Mouse (Mus musculus): Measurements from ENCODE around the gene U90926. TPM values are rescaled to one million over a fixed set of nuclear protein-coding genes. Genes with fewer than 3 reads are reported as not detected.

The U90926 gene
- polyA plus RNA-seq, 1 experiment from 2014 or later, result not detected

GRCm38 (mm10) chr5:92188881-92189483 lies 26.2 kb downstream of the U90926 start:
- Histone ChIP-seq H3K4me3 (replicated peaks) (no peak overlapping the region), H3K4me1 (replicated peaks) (no peaks in the 10 kb centered on the region), H3K9me3 (peaks cover 8% of the 10 kb centered on the region), H3K36me3 (peaks cover 82% of the 10 kb centered on the region), H3K4me2 (no peak overlapping the region), H3K27me3 (no peaks in the 10 kb centered on the region), H3K9ac (replicated peaks) (no peak overlapping the region), H3K27ac (no peak overlapping the region)
- ATAC-seq (ENCODE audit: insufficient number of reproducible peaks, insufficient read depth, low FRiP score, low TSS enrichment, low read depth), result no peak
- WGBS, result 94% methylated on average over 7 of the region's 7 CpGs

- ATAC-seq (ENCODE audit: insufficient number of reproducible peaks, insufficient read depth, low FRiP score, low TSS enrichment, low read depth), result no peak
- Histone ChIP-seq H3K4me3 (replicated peaks) (no peak overlapping the region), H3K27me3 (no peaks in the 10 kb centered on the region), H3K4me1 (replicated peaks) (no peaks in the 10 kb centered on the region), H3K36me3 (peaks cover 80% of the 10 kb centered on the region), H3K9ac (replicated peaks) (no peak overlapping the region), H3K4me2 (no peak overlapping the region), H3K9me3 (peaks cover 1% of the 10 kb centered on the region; the same call in 1 of the 2 replicates), H3K27ac (no peak overlapping the region)
- WGBS, result 89% methylated on average over 8 of the region's 8 CpGs
These were observed 32.0 kb downstream of the U90926 start for GRCm38 (mm10) chr5:92183071-92183830.

DNA sequence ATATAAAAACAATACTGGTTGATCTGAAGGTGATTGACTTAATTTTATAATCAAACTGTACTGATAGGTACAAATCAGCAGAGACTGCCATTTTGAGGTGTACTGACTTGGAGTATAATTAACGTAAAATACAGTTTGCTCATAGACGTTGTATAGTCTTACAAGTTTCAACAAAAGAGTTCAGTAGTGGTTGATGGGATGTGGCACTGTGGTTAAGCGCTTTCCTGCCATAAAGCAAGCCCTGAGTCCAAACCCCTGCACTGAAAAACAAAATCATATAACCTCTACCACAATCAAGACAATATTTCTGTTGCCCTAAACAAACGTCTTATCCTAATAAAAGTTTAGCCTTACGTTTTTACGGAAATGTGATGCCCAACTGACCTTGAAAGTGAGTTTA lies 49.2 kb downstream of the U90926 start:
- 89% methylated on average over 6 of the region's 6 CpGs for WGBS
- H3K4me3 ChIP-seq (replicated peaks), result no peak overlapping the region
- ATAC-seq (ENCODE audit: insufficient number of reproducible peaks, insufficient read depth, low FRiP score, low TSS enrichment, low read depth), result no peak
- H3K9ac ChIP-seq (replicated peaks), result no peak overlapping the region
- no peaks in the 10 kb centered on the region for H3K27me3 ChIP-seq
- no peaks in the 10 kb centered on the region for H3K9me3 ChIP-seq
- no peak overlapping the region for H3K27ac ChIP-seq
- H3K36me3 ChIP-seq, result peaks cover 40% of the 10 kb centered on the region
- H3K4me2 ChIP-seq, result no peak overlapping the region
- H3K4me1 ChIP-seq (replicated peaks), result no peaks in the 10 kb centered on the region

Other genes with a start within 250 kb of the U90926 start
- not detected in 2 replicates for gene Odaph, start 227.9 kb downstream of the U90926 start, polyA plus RNA-seq (2016; fragmentation: Nextera tagmentation; extraction: Ambion mirVana)
- 0.29 and 0.36 TPM in 2 replicates for gene Cdkl2, start 171.5 kb downstream of the U90926 start, polyA plus RNA-seq (2016; fragmentation: Nextera tagmentation; extraction: Ambion mirVana)
- gene G3bp2, start 131.7 kb downstream of the U90926 start, polyA plus RNA-seq (2016; fragmentation: Nextera tagmentation; extraction: Ambion mirVana), result 209 and 226 TPM in 2 replicates
- 47.9 and 50.1 TPM in 2 replicates for gene Uso1, start 77.5 kb downstream of the U90926 start, polyA plus RNA-seq (2016; fragmentation: Nextera tagmentation; extraction: Ambion mirVana)
- not detected in 2 replicates for gene Ppef2, start 40.9 kb upstream of the U90926 start, polyA plus RNA-seq (2016; fragmentation: Nextera tagmentation; extraction: Ambion mirVana)
- 4.8 and 6.0 TPM in 2 replicates for gene Naaa, start 62.8 kb upstream of the U90926 start, polyA plus RNA-seq (2016; fragmentation: Nextera tagmentation; extraction: Ambion mirVana)
- 45.6 and 46.5 TPM in 2 replicates for gene Sdad1, start 95.1 kb upstream of the U90926 start, polyA plus RNA-seq (2016; fragmentation: Nextera tagmentation; extraction: Ambion mirVana)
- gene Cxcl9, start 112.7 kb upstream of the U90926 start, polyA plus RNA-seq (2016; fragmentation: Nextera tagmentation; extraction: Ambion mirVana), result not detected in 2 replicates
- gene Art3, start 116.4 kb upstream of the U90926 start, polyA plus RNA-seq (2016; fragmentation: Nextera tagmentation; extraction: Ambion mirVana), result 4.3 and 4.5 TPM in 2 replicates
- 0.29 and 0.32 TPM in 2 replicates for gene Cxcl10, start 133.5 kb upstream of the U90926 start, polyA plus RNA-seq (2016; fragmentation: Nextera tagmentation; extraction: Ambion mirVana)
- 66.8 and 68.1 TPM in 2 replicates for gene Nup54, start 219.8 kb upstream of the U90926 start, polyA plus RNA-seq (2016; fragmentation: Nextera tagmentation; extraction: Ambion mirVana)